Mouse (Mus musculus) hindbrain, embryonic 11.5 days (tissue): Measurements from ENCODE around the gene Exosc10. TPM values are rescaled to one million over a fixed set of nuclear protein-coding genes. Genes with fewer than 3 reads are reported as not detected.

Experiments
- ATAC-seq: fragments of 200-750 bp; cut with Nextera tagmentation; 2 replicates; pipeline ENCODE4 v1.8.0; 2017; ENCODE audit warnings: mild to moderate bottlenecking, moderate TSS enrichment, moderate library complexity; ENCODE audit not compliant: low FRiP score
- DNase-seq: peaks from one replicate; pipeline ENCODE4 v3.0.0-alpha.2; 2015; ENCODE audit warnings: low spot score
- H3K27ac ChIP-seq: fragments of 300-500 bp; sonication (generic); 2 replicates; pipeline ENCODE4 v1.5.1; 2014; ENCODE audit warnings: mild to moderate bottlenecking, low read depth, low read length
- H3K27me3 ChIP-seq: fragments of 300-500 bp; sonication (generic); 2 replicates; pipeline ENCODE4 v1.6.1; 2014; ENCODE audit warnings: mild to moderate bottlenecking, low read length, moderate library complexity, mixed read lengths; ENCODE audit not compliant: control insufficient read depth, insufficient read depth
- H3K36me3 ChIP-seq: fragments of 300-500 bp; sonication (generic); 2 replicates; pipeline ENCODE4 v1.6.1; 2014; ENCODE audit warnings: mild to moderate bottlenecking, low read length, moderate library complexity, mixed read lengths; ENCODE audit not compliant: control insufficient read depth, insufficient read depth
- H3K4me1 ChIP-seq: fragments of 300-500 bp; sonication (generic); replicated peaks from 2 replicates; pipeline ENCODE4 v1.6.1; 2014; ENCODE audit warnings: low read length, mixed read lengths; ENCODE audit not compliant: control insufficient read depth, insufficient read depth
- H3K4me2 ChIP-seq: fragments of 300-500 bp; sonication (generic); replicated peaks from 2 replicates; pipeline ENCODE4 v1.6.1; 2014; ENCODE audit warnings: mild to moderate bottlenecking, low read depth, low read length
- H3K4me3 ChIP-seq: fragments of 300-500 bp; sonication (generic); 2 replicates; pipeline ENCODE4 v1.5.1; 2014; ENCODE audit warnings: low read depth, low read length
- H3K9ac ChIP-seq: fragments of 300-500 bp; sonication (generic); 2 replicates; pipeline ENCODE4 v1.6.1; 2014; ENCODE audit warnings: low read depth, low read length
- H3K9me3 ChIP-seq: fragments of 300-500 bp; sonication (generic); 2 replicates; pipeline ENCODE4 v1.6.1; 2016; ENCODE audit warnings: low read length; ENCODE audit not compliant: control insufficient read depth
- WGBS: fragments of 180-500 bp; shearing (Covaris S2); extraction: QIAGEN DNeasy Blood & Tissue Kit; methylation state at CpG from one replicate; pipeline ENCODE4 v1.1.7; 2014; 5-methylcytosine and 5-hydroxymethylcytosine counted together
- polyA plus RNA-seq: library from polyadenylated mRNA; unstranded; fragments of >200 nt; fragmentation: Nextera tagmentation; extraction: Ambion mirVana; gene quantifications from 2 replicates; pipeline ENCODE4 v1.2.1, GENCODE M21; 2014

The Exosc10 gene
- polyA plus RNA-seq = 93.9 and 106 TPM in 2 replicates

GRCm38 (mm10) chr4:148558297-148559000, at the start of gene Exosc10:
TSS of gene Exosc10 (plus strand) at chr4:148558429.
- no peaks in the 10 kb centered on the region for H3K27me3 ChIP-seq
- peak; percentile 95 for DNase-seq
- no peaks in the 10 kb centered on the region for H3K9me3 ChIP-seq
- H3K36me3 ChIP-seq = peaks cover 32% of the 10 kb centered on the region
- H3K9ac ChIP-seq = peak within 1 kb of the TSS; percentile 96
- no peaks in the 10 kb centered on the region for H3K4me1 ChIP-seq
- H3K4me3 ChIP-seq = peak within 1 kb of the TSS; percentile 85
- H3K27ac ChIP-seq = peak within 1 kb of the TSS; percentile 92
- H3K4me2 ChIP-seq = peak within 1 kb of the TSS; percentile 53
- ATAC-seq = peak; percentile 92
- under 1% methylated on average over 63 of the region's 63 CpGs for WGBS

DNA sequence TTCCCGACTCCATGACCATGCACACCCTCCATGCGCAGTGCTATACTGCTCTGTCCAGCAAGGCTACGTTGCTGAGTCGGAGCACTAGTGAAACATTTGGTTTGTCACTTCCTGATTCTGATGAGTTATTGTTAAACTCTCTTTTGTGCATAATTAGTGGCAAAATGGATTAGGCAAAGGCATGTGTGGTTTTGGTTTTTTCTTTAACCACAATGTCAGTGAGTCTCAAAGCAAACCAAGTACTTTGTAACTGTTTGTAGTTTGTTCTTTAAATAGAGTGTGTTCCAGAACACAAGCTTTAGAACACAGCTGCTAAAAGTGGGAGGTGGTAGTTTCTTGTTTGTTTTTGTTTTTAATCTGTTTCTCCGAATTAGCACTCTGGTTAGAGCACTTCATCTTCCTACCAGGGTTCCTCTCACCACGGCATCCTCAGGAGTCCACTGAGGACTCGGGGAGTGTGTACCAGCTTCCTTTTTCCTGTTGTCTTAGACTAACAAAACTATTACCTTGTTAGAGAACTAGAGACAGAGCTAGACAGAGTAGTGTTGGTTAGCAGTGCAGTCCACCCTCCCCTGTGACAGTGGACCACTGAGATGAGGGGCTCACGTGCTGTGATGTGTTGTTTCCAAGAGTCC, 48.7 kb upstream of the Exosc10 start:
- no peak overlapping the region for H3K9ac ChIP-seq
- no peak overlapping the region for H3K4me3 ChIP-seq
- 88% methylated on average over 8 of the region's 8 CpGs for WGBS
- DNase-seq = no peak
- H3K4me1 ChIP-seq = no peaks in the 10 kb centered on the region
- no peak overlapping the region for H3K4me2 ChIP-seq
- H3K27ac ChIP-seq = no peak overlapping the region
- 0 out of 2 replicates have a peak, but pooled peaks cover 3% of the 10 kb centered on the region for H3K36me3 ChIP-seq
- no peaks in the 10 kb centered on the region for H3K27me3 ChIP-seq
- H3K9me3 ChIP-seq = no peaks in the 10 kb centered on the region
- no peak for ATAC-seq

DNA sequence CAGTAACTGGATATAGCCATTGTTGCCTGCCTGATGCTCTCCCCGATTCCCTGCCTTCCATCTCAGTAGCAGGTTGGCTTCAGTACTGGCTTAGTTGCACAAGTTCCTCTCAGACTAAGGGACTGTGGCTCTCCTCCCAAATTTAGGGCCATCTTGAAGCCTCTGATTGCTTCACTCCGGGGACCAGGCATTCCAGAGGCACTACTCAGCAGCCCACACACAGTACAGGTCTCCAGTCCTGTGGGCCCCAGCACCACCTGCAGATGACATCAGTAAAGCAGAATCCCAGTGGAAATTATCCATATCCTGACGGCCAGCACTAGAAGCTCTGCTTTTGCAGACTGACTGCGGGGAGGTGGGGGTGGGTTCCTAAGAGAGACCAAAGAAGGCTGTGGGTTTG, 47.5 kb upstream of the Exosc10 start:
- peaks cover 10% of the 10 kb centered on the region for H3K36me3 ChIP-seq
- no peak overlapping the region for H3K4me2 ChIP-seq
- no peaks in the 10 kb centered on the region for H3K9me3 ChIP-seq
- ATAC-seq (no peak), DNase-seq (no peak)
- no peak overlapping the region for H3K9ac ChIP-seq
- no peaks in the 10 kb centered on the region for H3K4me1 ChIP-seq
- H3K4me3 ChIP-seq = no peak overlapping the region
- WGBS = 88% methylated on average over 4 of the region's 4 CpGs
- H3K27ac ChIP-seq = no peak overlapping the region
- H3K27me3 ChIP-seq = no peaks in the 10 kb centered on the region

GRCm38 (mm10) chr4:148511334-148511733, 46.9 kb upstream of the Exosc10 start:
- DNase-seq (no peak), ATAC-seq (no peak)
- Histone ChIP-seq H3K4me1 (no peaks in the 10 kb centered on the region), H3K9ac (no peak overlapping the region), H3K4me2 (no peak overlapping the region), H3K27ac (no peak overlapping the region), H3K9me3 (no peaks in the 10 kb centered on the region), H3K36me3 (peaks cover 10% of the 10 kb centered on the region), H3K27me3 (no peaks in the 10 kb centered on the region), H3K4me3 (no peak overlapping the region)
- 94% methylated on average over 4 of the region's 4 CpGs for WGBS

DNA sequence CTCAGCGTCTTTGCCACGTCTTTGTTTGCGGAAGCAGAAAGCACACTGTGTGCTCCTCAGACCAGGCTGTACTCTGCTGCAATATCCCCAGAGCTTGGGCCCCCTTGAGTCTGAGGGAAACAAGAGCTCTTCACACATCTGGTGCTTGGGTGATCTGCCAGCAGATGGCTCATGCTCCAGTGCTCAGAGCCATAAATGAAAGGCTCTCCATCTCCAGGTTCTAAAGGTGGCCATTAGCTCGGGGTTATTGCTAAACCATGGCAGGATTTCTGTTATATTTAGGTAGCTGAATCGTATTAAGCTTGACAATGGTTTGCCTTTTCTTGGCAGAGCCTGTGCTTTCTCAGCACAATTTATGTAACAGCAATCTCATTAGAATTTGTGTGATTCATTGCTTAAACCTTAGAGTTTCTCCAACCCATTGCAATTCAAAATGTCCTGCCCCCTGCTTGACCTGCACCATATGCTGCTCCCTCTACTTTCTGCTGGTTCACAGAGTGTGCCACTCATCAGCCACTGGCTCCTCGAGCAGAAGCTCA, 45.1 kb upstream of the Exosc10 start:
- no peaks in the 10 kb centered on the region for H3K9me3 ChIP-seq
- H3K9ac ChIP-seq = no peak overlapping the region
- no peaks in the 10 kb centered on the region for H3K4me1 ChIP-seq
- DNase-seq (no peak), ATAC-seq (no peak)
- no peak overlapping the region for H3K4me3 ChIP-seq
- 78% methylated on average over 6 of the region's 6 CpGs for WGBS
- peaks cover 10% of the 10 kb centered on the region for H3K36me3 ChIP-seq
- no peak overlapping the region for H3K27ac ChIP-seq
- no peaks in the 10 kb centered on the region for H3K27me3 ChIP-seq
- no peak overlapping the region for H3K4me2 ChIP-seq

DNA sequence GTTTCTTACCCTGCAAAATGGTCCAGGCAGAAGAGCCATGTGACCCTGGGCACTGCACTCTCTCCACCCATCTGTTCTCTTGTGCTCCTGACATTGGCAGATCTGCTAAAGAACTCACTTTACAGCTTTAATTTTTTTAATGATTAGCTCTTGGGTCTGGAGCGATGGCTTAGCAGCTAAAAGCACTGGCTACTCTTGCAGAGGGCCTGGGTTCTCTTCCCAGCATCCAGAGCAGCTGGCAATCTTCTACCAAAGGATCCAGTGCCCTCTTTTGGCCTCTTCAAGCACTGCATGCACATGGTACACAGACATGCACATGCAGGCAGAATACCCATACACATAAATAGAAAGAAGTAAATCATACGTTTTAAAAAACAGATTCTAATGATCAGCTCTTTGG, 42.9 kb upstream of the Exosc10 start:
- no peaks in the 10 kb centered on the region for H3K4me1 ChIP-seq
- H3K27ac ChIP-seq = no peak overlapping the region
- 90% methylated on average over 2 of the region's 2 CpGs for WGBS
- no peaks in the 10 kb centered on the region for H3K27me3 ChIP-seq
- no peak for ATAC-seq
- H3K9ac ChIP-seq = no peak overlapping the region
- no peak overlapping the region for H3K4me2 ChIP-seq
- peaks cover 10% of the 10 kb centered on the region for H3K36me3 ChIP-seq
- no peak for DNase-seq
- no peaks in the 10 kb centered on the region for H3K9me3 ChIP-seq
- H3K4me3 ChIP-seq = no peak overlapping the region

DNA sequence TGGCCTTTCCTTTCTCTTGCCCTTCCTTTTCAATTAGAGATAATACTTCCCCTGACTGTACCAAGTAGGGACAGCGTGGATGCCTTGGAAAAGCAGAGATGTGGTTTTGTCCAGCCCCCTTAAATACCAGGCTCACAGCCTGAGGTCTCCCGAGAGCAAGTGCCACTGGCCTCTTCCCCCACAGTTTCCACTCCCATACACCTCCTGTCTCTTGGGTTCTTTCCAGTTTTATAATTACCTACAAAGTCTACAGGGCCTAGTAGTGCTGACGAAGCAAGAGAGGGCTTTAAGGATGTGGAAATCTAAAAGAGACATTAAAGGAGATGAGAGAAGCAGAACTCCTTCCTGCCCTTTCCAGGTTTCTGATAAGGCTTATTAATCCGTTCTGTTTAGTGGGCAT, 40.4 kb upstream of the Exosc10 start:
- no peak overlapping the region for H3K9ac ChIP-seq
- WGBS = 61% methylated on average over 4 of the region's 4 CpGs

DNA sequence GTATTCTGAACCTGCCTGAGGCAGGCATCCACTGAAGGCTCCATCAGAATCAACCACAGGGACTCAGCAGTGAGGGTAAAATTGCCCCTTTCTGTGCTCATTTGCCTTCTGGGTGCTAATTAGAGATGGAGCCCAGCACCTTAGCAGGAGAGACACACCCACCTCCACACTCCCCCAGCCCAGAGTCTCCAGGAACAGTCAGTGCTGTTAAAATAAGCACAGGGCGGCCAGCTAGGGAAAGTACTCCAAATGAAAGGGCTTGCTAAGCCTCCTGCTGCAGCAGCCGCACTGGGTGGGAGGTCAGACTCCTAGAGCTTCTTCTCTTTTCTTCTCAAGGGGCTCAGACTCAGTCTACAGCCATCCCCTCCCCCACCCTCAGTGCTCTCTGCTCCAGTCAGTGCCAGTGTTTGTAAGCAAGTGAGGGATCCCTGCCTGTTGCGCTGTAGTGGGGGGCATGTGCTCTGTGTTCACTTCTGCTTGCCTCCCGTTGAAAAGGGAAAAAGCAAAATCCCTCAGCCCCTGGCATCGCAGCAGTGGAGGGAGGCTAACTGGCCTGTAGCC, 39.9 kb upstream of the Exosc10 start:
- Histone ChIP-seq H3K9me3 (no peaks in the 10 kb centered on the region), H3K9ac (no peak overlapping the region), H3K27me3 (no peaks in the 10 kb centered on the region), H3K4me1 (no peaks in the 10 kb centered on the region), H3K27ac (no peak overlapping the region), H3K4me2 (no peak overlapping the region), H3K4me3 (no peak overlapping the region), H3K36me3 (peaks cover 11% of the 10 kb centered on the region)
- ATAC-seq (no peak), DNase-seq (no peak)
- 31% methylated on average over 5 of the region's 5 CpGs for WGBS

More for the DNA sequence above, 40.4 kb upstream of the Exosc10 start:
- no peak for ATAC-seq
- H3K4me1 ChIP-seq = no peaks in the 10 kb centered on the region
- no peak for DNase-seq
- H3K4me2 ChIP-seq = no peak overlapping the region
- peaks cover 14% of the 10 kb centered on the region for H3K36me3 ChIP-seq
- H3K4me3 ChIP-seq = no peak overlapping the region
- H3K27ac ChIP-seq = no peak overlapping the region
- H3K9me3 ChIP-seq = no peaks in the 10 kb centered on the region
- no peaks in the 10 kb centered on the region for H3K27me3 ChIP-seq
